9 mouse cellular contexts compared by ENCODE assay signal in the genomic region with DNA sequence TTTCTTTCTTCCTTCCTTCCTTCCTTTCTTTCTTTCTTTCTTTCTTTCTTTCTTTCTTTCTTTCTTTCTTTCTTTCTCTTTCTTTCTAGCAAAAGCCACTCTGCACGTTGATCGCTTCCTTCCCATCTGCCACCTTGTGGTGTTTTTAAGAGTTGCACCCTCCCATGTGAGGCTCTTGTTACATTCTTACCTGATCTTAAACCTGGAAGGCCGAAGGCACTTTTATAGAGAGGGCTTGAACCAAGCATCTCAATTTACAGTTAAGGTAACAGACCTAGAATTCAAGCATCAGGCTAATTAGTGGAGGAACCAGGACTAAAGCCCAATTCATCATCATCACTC. TPM values are rescaled to one million over a fixed set of nuclear protein-coding genes. Genes with fewer than 3 reads are reported as not detected.
A peak's percentile ranks its signal among the peaks of the same experiment; 100 is the strongest.
DNase-seq lines count a peak whose midpoint lies in the region; ATAC-seq and TF ChIP-seq lines count a peak whose summit lies in the region.
"Had no signal": no experiment of that assay in that cellular context is flagged by ENCODE, and none has a peak within 500 bp of the region (broad histone marks: within the 10 kb centered on the region; RNA-seq: fewer than 3 reads in every experiment).

No protein-coding gene starts in this region.

- no peak for ATAC-seq in liver, embryonic 13.5 days (ENCODE audit: low read depth)

- no peak overlapping the region; the same call in 1 of the 2 replicates for H3K4me3 ChIP-seq in heart, adult 2 months
- H3K4me3 ChIP-seq in liver, embryonic 13.5 days (replicated peaks), result peak overlapping the region; percentile 23; the same call in 1 of the 2 replicates

- H3K27ac ChIP-seq in heart, adult 2 months, result no peak overlapping the region
- H3K27ac ChIP-seq in liver, embryonic 13.5 days, result no peak overlapping the region

- no peaks in the 10 kb centered on the region for H3K27me3 ChIP-seq in heart, adult 2 months (ENCODE audit: control insufficient read depth, insufficient read depth, low read length)
- peaks cover 9% of the 10 kb centered on the region for H3K27me3 ChIP-seq in liver, embryonic 13.5 days

- H3K9ac ChIP-seq in heart, adult 2 months (ENCODE audit: low read depth, low read length), result 0 out of 2 replicates have a peak overlapping the region, but pooled peaks have one; percentile 14
- H3K9ac ChIP-seq in liver, embryonic 13.5 days, result no peak overlapping the region

- peak; percentile 76 for TF ChIP-seq CTCF in heart, adult 2 months (IDR thresholded peaks at IDR 0.05)

- TF ChIP-seq EP300 in heart, adult 2 months (IDR thresholded peaks at IDR 0.05; ENCODE audit: insufficient read depth, low read depth, low read length), result no peak

- no peak for TF ChIP-seq POLR2A in heart, adult 2 months (IDR thresholded peaks at IDR 0.05; ENCODE audit: insufficient read depth, low read depth, low read length)

- H3K4me1 ChIP-seq in heart, adult 2 months (ENCODE audit: control insufficient read depth, insufficient read depth, low read length), result peaks cover 2% of the 10 kb centered on the region
- H3K4me1 ChIP-seq in liver, embryonic 13.5 days (replicated peaks), result peaks cover 16% of the 10 kb centered on the region

- H3K79me2 ChIP-seq in heart, adult 2 months (replicated peaks; ENCODE audit: control insufficient read depth, insufficient read depth, low read length), result no peaks in the 10 kb centered on the region

- H3K36me3 ChIP-seq in heart, adult 2 months (ENCODE audit: control insufficient read depth, insufficient read depth, low read length), result no peaks in the 10 kb centered on the region
- H3K36me3 ChIP-seq in liver, embryonic 13.5 days, result no peaks in the 10 kb centered on the region

- no peaks in the 10 kb centered on the region for H3K9me3 ChIP-seq in liver, embryonic 13.5 days (replicated peaks)

- intact Hi-C loops in heart, adult 2 months (cut with DNase I), result loop anchor here (1.0 to 5.0 kb wide), 3 partner anchors 77 to 193 kb away; a partner anchor contains a TSS

- peak overlapping the region; percentile 23 for H3K4me2 ChIP-seq in liver, embryonic 13.5 days

- WGBS in heart, adult 2 months, result 24% methylated on average over 3 of the region's 3 CpGs
- 21% methylated on average over 3 of the region's 3 CpGs for WGBS in liver, embryonic 13.5 days (ENCODE audit: insufficient replicate concordance)

- peak; percentile 72 to 77 for DNase-seq in B cell, adult 2 months
- peak; percentile 58 for DNase-seq in MEL-GATA-1-ER (ENCODE audit: extremely low read depth, low read depth)
- peak; percentile 70 to 84 for DNase-seq in cerebellum, postnatal 36 days
- DNase-seq in heart, adult 2 months, result peak; percentile 57 to 62
- peak; percentile 81 for DNase-seq in kidney, adult 9 months
- no peak for DNase-seq in liver, embryonic 13.5 days
- DNase-seq in neural tube, embryonic 10.5 days (ENCODE audit: extremely low spot score, low spot score), result peak; percentile 58
- DNase-seq in thymus, postnatal 25 days, result peak; percentile 76

RNA-seq across cellular contexts. Expression of a gene that starts 7.9 kb away (rescaled TPM):
- total RNA-seq in heart, adult 2 months (2021), result 10 to 100 TPM; 23.1 to 29.0 TPM
- 32.2 and 51.2 TPM in 2 replicates for polyA plus RNA-seq in heart, adult 2 months (2012; rRNA removed)
- polyA plus RNA-seq in liver, embryonic 13.5 days (2015; fragmentation: Nextera tagmentation; extraction: Ambion mirVana), result 50.0 and 51.6 TPM in 2 replicates

RNA-seq across cellular contexts. Expression of a gene that starts 24.6 kb away (rescaled TPM):
- 1 to 10 TPM; 2.6 to 5.3 TPM for total RNA-seq in heart, adult 2 months (2021)
- 6.2 and 7.8 TPM in 2 replicates for polyA plus RNA-seq in heart, adult 2 months (2012; rRNA removed)
- polyA plus RNA-seq in liver, embryonic 13.5 days (2015; fragmentation: Nextera tagmentation; extraction: Ambion mirVana), result 1.3 and 1.5 TPM in 2 replicates
- total RNA-seq: hematopoietic stem cell, adult 5-6 weeks had no signal
